Mouse (Mus musculus): ENCODE data around the gene Drd4. TPM values are rescaled to one million over a fixed set of nuclear protein-coding genes. Genes with fewer than 3 reads are reported as not detected.
"Not testable (repeated sequence)": the region's sequence is repeated elsewhere in the genome, so short reads cannot be mapped to it uniquely, and the experiment has no call there.

The Drd4 gene
- 0.73 and 0.90 TPM in 2 replicates for polyA plus RNA-seq (2014; fragmentation: Nextera tagmentation; extraction: Ambion mirVana)

DNA sequence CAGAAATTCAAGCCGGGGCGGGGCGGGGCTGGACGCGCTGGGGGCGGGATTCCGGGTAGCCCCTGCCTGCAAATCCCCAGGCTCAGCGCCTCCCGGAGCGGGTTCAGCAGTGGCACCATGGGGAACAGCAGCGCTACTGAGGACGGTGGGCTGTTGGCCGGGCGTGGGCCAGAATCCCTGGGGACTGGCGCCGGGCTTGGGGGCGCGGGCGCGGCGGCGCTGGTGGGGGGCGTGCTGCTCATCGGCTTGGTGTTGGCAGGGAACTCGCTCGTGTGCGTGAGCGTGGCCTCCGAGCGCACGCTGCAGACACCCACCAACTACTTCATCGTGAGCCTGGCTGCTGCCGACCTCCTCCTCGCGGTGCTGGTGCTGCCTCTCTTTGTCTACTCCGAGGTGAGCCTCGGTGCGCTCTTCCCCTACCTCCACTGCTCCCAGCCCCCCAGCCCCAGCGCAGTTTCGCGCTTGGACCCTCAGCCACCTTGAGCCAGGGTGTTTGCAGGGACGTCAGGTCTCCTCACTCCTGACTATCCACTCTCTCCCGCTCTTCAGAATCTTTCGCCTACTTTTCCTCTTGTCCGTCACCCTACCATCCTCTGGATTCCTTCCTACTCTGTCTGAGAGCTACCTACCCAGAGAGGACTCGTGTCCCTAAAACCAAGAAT, at the start of gene Drd4:
TSS of gene Drd4 (plus strand) at position 86 of the 662 bp plus-strand sequence.
- peak; percentile 60 for ATAC-seq (ENCODE audit: low read depth)
- Histone ChIP-seq H3K27me3 (ENCODE audit: control insufficient read depth, insufficient read depth, low read length) (peaks cover 34% of the 10 kb centered on the region), H3K36me3 (ENCODE audit: control insufficient read depth, insufficient read depth, low read length) (no peaks in the 10 kb centered on the region), H3K9ac (replicated peaks; ENCODE audit: low read depth, low read length) (peak within 1 kb of the TSS; percentile 60), H3K9me3 (ENCODE audit: control insufficient read depth, low read length) (no peaks in the 10 kb centered on the region), H3K4me2 (ENCODE audit: low read depth, low read length) (peak within 1 kb of the TSS; percentile 73), H3K4me1 (ENCODE audit: control insufficient read depth, insufficient read depth, low read length) (peaks cover 8% of the 10 kb centered on the region; the same call in 1 of the 2 replicates), H3K4me3 (ENCODE audit: low read depth, low read length) (peak within 1 kb of the TSS; percentile 45), H3K27ac (ENCODE audit: low read depth, low read length) (no peak within 1 kb of the TSS)
- 1% methylated on average over 43 of the region's 46 CpGs for WGBS

GRCm38 (mm10) chr7:141250486-141250885, 41.3 kb upstream of the Drd4 start:
- not testable (repeated sequence) for ATAC-seq (ENCODE audit: low read depth); H3K9ac ChIP-seq (replicated peaks; ENCODE audit: low read depth, low read length); H3K4me2 ChIP-seq (ENCODE audit: low read depth, low read length); H3K27me3 ChIP-seq (ENCODE audit: control insufficient read depth, insufficient read depth, low read length); H3K9me3 ChIP-seq (ENCODE audit: control insufficient read depth, low read length); H3K4me3 ChIP-seq (ENCODE audit: low read depth, low read length); H3K4me1 ChIP-seq (ENCODE audit: control insufficient read depth, insufficient read depth, low read length); H3K27ac ChIP-seq (ENCODE audit: low read depth, low read length)
- H3K36me3 ChIP-seq (ENCODE audit: control insufficient read depth, insufficient read depth, low read length), result peaks cover 36% of the 10 kb centered on the region
- 91% methylated on average over 4 of the region's 4 CpGs for WGBS

- Histone ChIP-seq H3K27me3 (ENCODE audit: control insufficient read depth, insufficient read depth, low read length) (no peaks in the 10 kb centered on the region), H3K4me2 (ENCODE audit: low read depth, low read length) (no peak overlapping the region), H3K9ac (replicated peaks; ENCODE audit: low read depth, low read length) (no peak overlapping the region), H3K4me1 (ENCODE audit: control insufficient read depth, insufficient read depth, low read length) (no peaks in the 10 kb centered on the region), H3K36me3 (ENCODE audit: control insufficient read depth, insufficient read depth, low read length) (peaks cover 70% of the 10 kb centered on the region), H3K27ac (ENCODE audit: low read depth, low read length) (no peak overlapping the region), H3K9me3 (ENCODE audit: control insufficient read depth, low read length) (no peaks in the 10 kb centered on the region), H3K4me3 (ENCODE audit: low read depth, low read length) (no peak overlapping the region)
- no peak for ATAC-seq (ENCODE audit: low read depth)
- 94% methylated on average over 10 of the region's 10 CpGs for WGBS
Measured at GRCm38 (mm10) chr7:141256159-141256558, 35.6 kb upstream of the Drd4 start.

GRCm38 (mm10) chr7:141261480-141261879, 30.3 kb upstream of the Drd4 start:
- no peak for ATAC-seq (ENCODE audit: low read depth)
- 94% methylated on average over 3 of the region's 3 CpGs for WGBS
- no peaks in the 10 kb centered on the region for H3K4me1 ChIP-seq (ENCODE audit: control insufficient read depth, insufficient read depth, low read length)
- no peaks in the 10 kb centered on the region for H3K27me3 ChIP-seq (ENCODE audit: control insufficient read depth, insufficient read depth, low read length)
- no peak overlapping the region for H3K9ac ChIP-seq (replicated peaks; ENCODE audit: low read depth, low read length)
- no peaks in the 10 kb centered on the region for H3K9me3 ChIP-seq (ENCODE audit: control insufficient read depth, low read length)
- H3K36me3 ChIP-seq (ENCODE audit: control insufficient read depth, insufficient read depth, low read length), result peaks cover 74% of the 10 kb centered on the region
- no peak overlapping the region for H3K4me2 ChIP-seq (ENCODE audit: low read depth, low read length)
- H3K27ac ChIP-seq (ENCODE audit: low read depth, low read length), result no peak overlapping the region
- no peak overlapping the region for H3K4me3 ChIP-seq (ENCODE audit: low read depth, low read length)

DNA sequence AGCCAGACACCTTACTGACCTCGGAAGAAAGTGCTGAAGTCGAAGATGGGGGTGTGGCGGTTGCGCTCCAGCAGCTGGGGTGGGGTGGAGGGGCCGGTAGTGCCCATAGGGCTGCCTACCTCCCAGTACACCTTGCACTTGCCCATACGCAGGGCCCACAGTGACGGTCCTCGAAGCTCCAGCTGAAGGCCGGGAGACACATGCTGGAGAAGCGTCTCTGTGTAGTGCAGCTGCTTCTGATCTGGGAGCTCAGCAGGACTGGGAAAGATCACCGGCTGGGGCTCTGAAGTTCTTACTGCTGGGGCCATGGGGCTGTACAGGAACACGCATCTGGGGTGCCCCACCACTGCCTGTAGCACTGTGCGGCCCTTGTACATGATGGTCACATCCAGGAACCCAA, 28.2 kb upstream of the Drd4 start:
- 93% methylated on average over 13 of the region's 13 CpGs for WGBS

DNA sequence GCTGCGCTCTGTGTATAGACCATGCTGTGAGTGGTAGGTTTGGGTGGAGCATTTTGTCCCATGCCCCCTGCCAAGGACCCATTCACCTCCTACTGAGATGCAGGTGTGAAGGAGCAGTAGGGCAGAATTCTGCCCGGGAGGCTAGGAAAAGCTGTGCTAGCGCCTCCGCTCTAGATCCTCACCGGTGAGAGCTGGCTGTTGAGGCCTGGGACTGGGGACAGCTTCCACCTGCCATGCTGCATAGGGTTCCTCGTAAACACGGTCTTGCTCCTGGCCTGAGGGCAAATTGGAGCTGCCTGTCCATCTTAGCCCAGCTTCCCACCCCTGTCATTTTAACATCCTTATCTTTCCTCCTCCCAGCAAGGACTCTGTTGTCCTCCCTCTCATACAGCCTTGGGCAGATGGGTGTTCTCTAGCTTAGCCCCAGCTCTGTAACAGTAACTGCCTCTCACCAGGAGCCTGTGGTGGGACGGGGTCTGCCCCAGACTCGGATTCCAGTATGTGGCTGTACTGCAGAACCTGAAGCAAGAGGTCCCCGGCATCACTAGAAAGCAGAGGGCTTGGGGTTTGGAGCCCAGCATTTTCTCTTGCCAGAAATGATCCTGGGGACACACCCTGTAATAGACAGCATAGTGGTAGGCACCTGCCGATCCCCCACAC, 27.6 kb upstream of the Drd4 start:
- WGBS, result 78% methylated on average over 11 of the region's 11 CpGs
- no peaks in the 10 kb centered on the region for H3K27me3 ChIP-seq (ENCODE audit: control insufficient read depth, insufficient read depth, low read length)
- H3K4me2 ChIP-seq (ENCODE audit: low read depth, low read length), result no peak overlapping the region
- no peak for ATAC-seq (ENCODE audit: low read depth)
- no peaks in the 10 kb centered on the region for H3K4me1 ChIP-seq (ENCODE audit: control insufficient read depth, insufficient read depth, low read length)
- H3K36me3 ChIP-seq (ENCODE audit: control insufficient read depth, insufficient read depth, low read length), result peaks cover 47% of the 10 kb centered on the region
- H3K9ac ChIP-seq (replicated peaks; ENCODE audit: low read depth, low read length), result no peak overlapping the region
- no peaks in the 10 kb centered on the region for H3K9me3 ChIP-seq (ENCODE audit: control insufficient read depth, low read length)
- no peak overlapping the region for H3K4me3 ChIP-seq (ENCODE audit: low read depth, low read length)
- H3K27ac ChIP-seq (ENCODE audit: low read depth, low read length), result no peak overlapping the region

More for the DNA sequence above, 28.2 kb upstream of the Drd4 start:
- Histone ChIP-seq H3K9ac (replicated peaks; ENCODE audit: low read depth, low read length) (no peak overlapping the region), H3K27me3 (ENCODE audit: control insufficient read depth, insufficient read depth, low read length) (no peaks in the 10 kb centered on the region), H3K4me3 (ENCODE audit: low read depth, low read length) (no peak overlapping the region), H3K4me2 (ENCODE audit: low read depth, low read length) (no peak overlapping the region), H3K36me3 (ENCODE audit: control insufficient read depth, insufficient read depth, low read length) (peaks cover 52% of the 10 kb centered on the region), H3K9me3 (ENCODE audit: control insufficient read depth, low read length) (no peaks in the 10 kb centered on the region), H3K27ac (ENCODE audit: low read depth, low read length) (no peak overlapping the region), H3K4me1 (ENCODE audit: control insufficient read depth, insufficient read depth, low read length) (no peaks in the 10 kb centered on the region)
- ATAC-seq (ENCODE audit: low read depth), result no peak

- no peak overlapping the region for H3K4me3 ChIP-seq (ENCODE audit: low read depth, low read length)
- no peaks in the 10 kb centered on the region for H3K9me3 ChIP-seq (ENCODE audit: control insufficient read depth, low read length)
- no peak overlapping the region for H3K27ac ChIP-seq (ENCODE audit: low read depth, low read length)
- 46% methylated on average over 12 of the region's 12 CpGs for WGBS
- ATAC-seq (ENCODE audit: low read depth), result peak; percentile 25; the same call in 1 of the 2 replicates
- H3K36me3 ChIP-seq (ENCODE audit: control insufficient read depth, insufficient read depth, low read length), result peaks cover 40% of the 10 kb centered on the region
- H3K4me2 ChIP-seq (ENCODE audit: low read depth, low read length), result no peak overlapping the region
- H3K4me1 ChIP-seq (ENCODE audit: control insufficient read depth, insufficient read depth, low read length), result no peaks in the 10 kb centered on the region
- H3K27me3 ChIP-seq (ENCODE audit: control insufficient read depth, insufficient read depth, low read length), result no peaks in the 10 kb centered on the region
- no peak overlapping the region for H3K9ac ChIP-seq (replicated peaks; ENCODE audit: low read depth, low read length)
Measured at GRCm38 (mm10) chr7:141264761-141265410, 26.9 kb upstream of the Drd4 start.

- Histone ChIP-seq H3K27me3 (ENCODE audit: control insufficient read depth, insufficient read depth, low read length) (no peaks in the 10 kb centered on the region), H3K4me2 (ENCODE audit: low read depth, low read length) (no peak overlapping the region), H3K4me3 (ENCODE audit: low read depth, low read length) (no peak overlapping the region), H3K4me1 (ENCODE audit: control insufficient read depth, insufficient read depth, low read length) (no peaks in the 10 kb centered on the region), H3K9me3 (ENCODE audit: control insufficient read depth, low read length) (no peaks in the 10 kb centered on the region), H3K27ac (ENCODE audit: low read depth, low read length) (no peak overlapping the region), H3K9ac (replicated peaks; ENCODE audit: low read depth, low read length) (no peak overlapping the region), H3K36me3 (ENCODE audit: control insufficient read depth, insufficient read depth, low read length) (peaks cover 35% of the 10 kb centered on the region)
- WGBS, result 32% methylated on average over 11 of the region's 11 CpGs
- no peak for ATAC-seq (ENCODE audit: low read depth)
Measured at GRCm38 (mm10) chr7:141265411-141265738, 26.4 kb upstream of the Drd4 start.

Data from neural tube, embryonic 14.5 days (tissue).